Mouse (Mus musculus) liver, embryonic 11.5 days (tissue): Measurements from ENCODE around the gene Ptbp1. TPM values are rescaled to one million over a fixed set of nuclear protein-coding genes. Genes with fewer than 3 reads are reported as not detected.

ENCODE experiments used
- ATAC-seq: fragments of 200-750 bp; cut with Nextera tagmentation; replicated peaks from 2 replicates; pipeline ENCODE4 v1.8.0; 2017; ENCODE audit warnings: moderate number of reproducible peaks, mild to moderate bottlenecking, moderate TSS enrichment, moderate library complexity; ENCODE audit not compliant: low FRiP score
- DNase-seq: peaks from one replicate; pipeline ENCODE4 v3.0.0-alpha.2; 2017; ENCODE audit warnings: low spot score
- H3K27ac ChIP-seq: fragments of 300-500 bp; sonication (generic); 2 replicates; pipeline ENCODE4 v1.5.1; 2014; ENCODE audit warnings: mild to moderate bottlenecking, low read depth, low read length, control low read depth
- H3K27me3 ChIP-seq: fragments of 300-500 bp; sonication (generic); replicated peaks from 2 replicates; pipeline ENCODE4 v1.6.1; 2014; ENCODE audit warnings: low read length, mixed read lengths; ENCODE audit not compliant: control insufficient read depth, insufficient read depth
- H3K36me3 ChIP-seq: fragments of 300-500 bp; sonication (generic); 2 replicates; pipeline ENCODE4 v1.6.1; 2014; ENCODE audit warnings: mild to moderate bottlenecking, low read length, moderate library complexity, mixed read lengths; ENCODE audit not compliant: control insufficient read depth, insufficient read depth
- H3K4me1 ChIP-seq: fragments of 300-500 bp; sonication (generic); replicated peaks from 2 replicates; pipeline ENCODE4 v1.6.1; 2014; ENCODE audit warnings: low read length, mixed read lengths; ENCODE audit not compliant: control insufficient read depth, insufficient read depth
- H3K4me2 ChIP-seq: fragments of 300-500 bp; sonication (generic); 2 replicates; pipeline ENCODE4 v1.6.1; 2014; ENCODE audit warnings: mild to moderate bottlenecking, control low read depth, moderate library complexity
- H3K4me3 ChIP-seq: fragments of 300-500 bp; sonication (generic); 2 replicates; pipeline ENCODE4 v1.5.1; 2014; ENCODE audit warnings: low read depth, low read length, control low read depth
- H3K9ac ChIP-seq: fragments of 300-500 bp; sonication (generic); 2 replicates; pipeline ENCODE4 v1.6.1; 2014; ENCODE audit warnings: low read depth, low read length, control low read depth
- H3K9me3 ChIP-seq: fragments of 300-500 bp; sonication (generic); 2 replicates; pipeline ENCODE4 v1.6.1; 2016; ENCODE audit warnings: low read length, inconsistent platforms, mixed read lengths; ENCODE audit not compliant: control insufficient read depth
- WGBS: fragments of 180-500 bp; shearing (Covaris S2); extraction: QIAGEN DNeasy Blood & Tissue Kit; methylation state at CpG from one replicate; pipeline ENCODE4 v1.1.7; 2014; 5-methylcytosine and 5-hydroxymethylcytosine counted together
- microRNA-seq: library from miRNA; unstranded; fragments of <30 nt; microRNA quantifications from one replicate; pipeline ENCODE4, GENCODE M21; 2017; ENCODE audit warnings: borderline number of aligned reads
- polyA plus RNA-seq: library from polyadenylated mRNA; unstranded; fragments of >200 nt; fragmentation: Nextera tagmentation; extraction: Ambion mirVana; gene quantifications from 2 replicates; pipeline ENCODE4 v1.2.1, GENCODE M21; 2014

Gene Ptbp1
- polyA plus RNA-seq, 1 experiment from 2014 or later: 329 TPM

GRCm38 (mm10) chr10:79907415-79907814, 53.2 kb downstream of the Ptbp1 start:
- Histone ChIP-seq H3K27ac (no peak overlapping the region), H3K4me1 (peaks cover 8% of the 10 kb centered on the region), H3K36me3 (peaks cover 28% of the 10 kb centered on the region), H3K9ac (0 out of 2 replicates have a peak overlapping the region, but pooled peaks have one; percentile 22), H3K27me3 (no peaks in the 10 kb centered on the region), H3K4me2 (peak overlapping the region; percentile 68; the same call in 1 of the 2 replicates), H3K4me3 (no peak overlapping the region), H3K9me3 (no peaks in the 10 kb centered on the region)
- no peak for ATAC-seq
- 88% methylated on average over 10 of the region's 10 CpGs for WGBS
- no peak for DNase-seq

DNA sequence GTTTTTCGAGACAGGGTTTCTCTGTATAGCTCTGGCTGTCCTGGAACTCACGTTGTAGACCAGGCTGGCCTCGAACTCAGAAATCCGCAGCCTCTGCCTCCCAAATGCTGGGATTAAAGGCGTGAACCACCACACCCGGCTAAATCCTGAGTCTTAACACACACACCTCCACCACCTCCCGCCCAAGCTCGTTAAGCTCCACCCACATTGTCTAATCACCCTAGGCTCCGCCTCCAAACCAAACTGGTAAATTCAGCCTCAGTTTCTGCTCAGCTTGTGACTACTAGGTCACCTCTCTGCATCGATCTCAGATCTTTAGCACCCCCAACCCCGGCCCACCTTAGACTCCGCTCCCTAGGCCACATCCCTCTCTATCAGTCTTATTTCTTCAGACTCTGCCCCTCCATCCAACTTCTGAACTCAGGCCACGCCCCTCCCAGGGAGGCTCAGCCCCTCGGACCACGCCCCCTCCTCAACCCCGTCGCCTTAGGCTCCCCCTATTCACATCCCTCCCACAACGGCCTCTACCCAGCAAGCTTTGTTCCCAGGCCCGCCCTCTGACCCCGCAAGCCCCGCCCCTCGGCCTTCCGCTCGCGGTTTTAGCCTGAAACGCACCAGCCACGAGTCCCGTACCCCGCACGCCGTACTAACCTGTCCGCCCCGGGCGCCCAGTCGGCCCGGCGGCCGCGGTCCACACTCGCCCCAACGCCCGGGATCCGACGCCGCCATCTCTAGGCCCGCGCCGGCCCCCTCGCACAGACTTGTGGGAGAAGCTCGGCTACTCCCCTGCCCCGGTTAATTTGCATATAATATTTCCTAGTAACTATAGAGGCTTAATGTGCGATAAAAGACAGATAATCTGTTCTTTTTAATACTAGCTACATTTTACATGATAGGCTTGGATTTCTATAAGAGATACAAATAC, 54.2 kb downstream of the Ptbp1 start, which contains the start of gene Med16:
Med16 (minus strand) TSS at position 757 of the 925 bp plus-strand sequence.
- DNase-seq (peak; percentile 97), ATAC-seq (peak; percentile 94)
- Histone ChIP-seq H3K9ac (peak within 1 kb of the TSS; percentile 91), H3K4me2 (peak within 1 kb of the TSS; percentile 68), H3K4me3 (peak within 1 kb of the TSS; percentile 73), H3K27me3 (no peaks in the 10 kb centered on the region), H3K9me3 (no peaks in the 10 kb centered on the region), H3K27ac (peak within 1 kb of the TSS; percentile 97), H3K36me3 (peaks cover 24% of the 10 kb centered on the region), H3K4me1 (peaks cover 9% of the 10 kb centered on the region)
- WGBS: 2% methylated on average over 52 of the region's 52 CpGs

DNA sequence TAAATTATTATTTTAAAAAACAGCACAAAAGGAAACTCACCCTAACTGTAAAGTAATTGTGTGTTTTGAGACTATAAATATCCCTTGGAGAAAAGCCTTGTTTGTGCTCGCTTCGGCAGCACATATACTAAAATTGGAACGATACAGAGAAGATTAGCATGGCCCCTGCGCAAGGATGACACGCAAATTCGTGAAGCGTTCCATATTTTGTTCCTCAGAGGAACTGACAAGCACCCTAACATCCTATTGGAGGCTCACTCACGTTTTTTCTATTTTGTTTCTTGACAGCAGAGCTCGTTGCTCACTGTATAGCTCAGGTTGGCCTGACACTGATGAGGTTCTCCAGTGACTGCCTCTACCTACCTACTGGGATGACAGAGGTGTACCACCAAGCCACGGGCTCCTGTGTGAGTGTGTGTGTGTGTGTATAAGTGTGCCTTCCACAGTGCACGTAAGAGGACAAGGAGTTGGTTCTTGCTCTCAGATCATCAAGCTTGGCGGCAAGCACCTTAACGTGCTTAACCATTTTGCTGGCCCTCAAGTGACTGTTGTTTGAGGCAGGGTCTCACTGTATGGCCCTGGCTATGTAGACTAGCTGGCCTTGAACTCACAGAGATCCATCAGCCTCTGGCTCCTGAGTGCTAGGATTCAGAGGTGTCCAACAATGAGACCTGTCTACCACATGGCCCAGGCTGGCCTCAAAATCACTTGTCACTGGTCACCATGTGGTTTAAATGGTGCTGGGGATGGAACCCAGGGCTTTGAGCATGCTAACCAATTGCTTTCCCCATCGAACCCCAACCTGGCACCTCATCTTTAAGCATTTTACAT, 55.1 kb downstream of the Ptbp1 start:
- H3K4me1 ChIP-seq: peaks cover 17% of the 10 kb centered on the region
- H3K36me3 ChIP-seq: peaks cover 24% of the 10 kb centered on the region
- ATAC-seq (peak; percentile 62), DNase-seq (peak; percentile 68)
- peak overlapping the region; percentile 73; the same call in 1 of the 2 replicates for H3K4me3 ChIP-seq
- 25% methylated on average over 14 of the region's 14 CpGs for WGBS
- H3K27ac ChIP-seq: peak overlapping the region; percentile 56
- H3K9ac ChIP-seq: peak overlapping the region; percentile 4; the same call in 1 of the 2 replicates
- H3K4me2 ChIP-seq: peak overlapping the region; percentile 33
- H3K27me3 ChIP-seq: no peaks in the 10 kb centered on the region
- no peaks in the 10 kb centered on the region for H3K9me3 ChIP-seq

DNA sequence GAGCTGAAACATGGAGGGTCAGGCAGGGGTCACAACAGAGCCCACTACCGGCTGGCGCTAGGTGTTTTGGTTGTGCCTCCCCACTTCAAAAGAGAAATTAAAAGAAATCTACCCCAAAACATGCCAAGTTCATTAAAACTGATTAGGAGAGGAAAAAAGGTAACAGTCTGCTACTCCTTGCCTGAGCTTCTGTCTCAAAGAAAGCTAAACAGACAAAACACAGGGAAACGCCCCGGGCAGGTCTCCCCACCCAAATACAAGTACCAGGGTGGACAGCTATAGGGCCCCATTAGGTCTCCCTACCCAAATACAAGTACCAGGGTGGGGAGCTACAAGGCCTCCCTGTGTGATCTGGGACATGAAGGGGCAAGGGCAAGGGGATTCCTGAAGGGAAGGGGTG, 56.3 kb downstream of the Ptbp1 start, which contains the start of gene Gm26602:
Gm26602 (plus strand) TSS at position 301 of the 400 bp plus-strand sequence.
- no peak within 1 kb of the TSS for H3K4me3 ChIP-seq
- no peaks in the 10 kb centered on the region for H3K9me3 ChIP-seq
- ATAC-seq: no peak
- no peak within 1 kb of the TSS for H3K4me2 ChIP-seq
- H3K9ac ChIP-seq: no peak within 1 kb of the TSS
- 95% methylated on average over 4 of the region's 4 CpGs for WGBS
- no peaks in the 10 kb centered on the region for H3K27me3 ChIP-seq
- DNase-seq: no peak
- H3K4me1 ChIP-seq: peaks cover 30% of the 10 kb centered on the region
- peaks cover 14% of the 10 kb centered on the region for H3K36me3 ChIP-seq
- peak within 1 kb of the TSS; percentile 56 for H3K27ac ChIP-seq

- H3K4me2 ChIP-seq: no peak overlapping the region
- no peak overlapping the region for H3K4me3 ChIP-seq
- H3K36me3 ChIP-seq: peaks cover 3% of the 10 kb centered on the region; the same call in 1 of the 2 replicates
- peaks cover 43% of the 10 kb centered on the region for H3K4me1 ChIP-seq
- H3K27me3 ChIP-seq: peaks cover 1% of the 10 kb centered on the region
- no peak overlapping the region for H3K27ac ChIP-seq
- H3K9ac ChIP-seq: no peak overlapping the region
- ATAC-seq: no peak
- DNase-seq: no peak
- H3K9me3 ChIP-seq: no peaks in the 10 kb centered on the region
- WGBS: 67% methylated on average over 20 of the region's 20 CpGs
Observed at GRCm38 (mm10) chr10:79912412-79912811, 58.2 kb downstream of the Ptbp1 start.

Small RNA genes lying within 50 kb of the gene (microRNA-seq; reads per million reads assigned to microRNA genes)
- gene Mir6910: not detected

Other genes starting within 250 kb of the Ptbp1 start
- not detected in 2 replicates for gene C2cd4c, start 240.4 kb upstream of the Ptbp1 start, polyA plus RNA-seq
- 2.0 and 2.1 TPM in 2 replicates for gene Shc2, start 216.5 kb upstream of the Ptbp1 start, polyA plus RNA-seq
- not detected in 2 replicates for gene Odf3l2, start 208.7 kb upstream of the Ptbp1 start, polyA plus RNA-seq
- gene Madcam1, start 189.9 kb upstream of the Ptbp1 start, polyA plus RNA-seq: 1.1 and 1.4 TPM in 2 replicates
- gene Tpgs1, start 185.1 kb upstream of the Ptbp1 start, polyA plus RNA-seq: 48.5 and 50.5 TPM in 2 replicates
- 213 and 236 TPM in 2 replicates for gene Cdc34, start 172.2 kb upstream of the Ptbp1 start, polyA plus RNA-seq
- gene Gzmm, start 165.4 kb upstream of the Ptbp1 start, polyA plus RNA-seq: 0.16 and 0.45 TPM in 2 replicates
- gene Bsg, start 149.9 kb upstream of the Ptbp1 start, polyA plus RNA-seq: 992 and 1,001 TPM in 2 replicates
- gene Hcn2, start 137.8 kb upstream of the Ptbp1 start, polyA plus RNA-seq: not detected in 2 replicates
- gene Polrmt, start 107.8 kb upstream of the Ptbp1 start, polyA plus RNA-seq: 36.5 and 41.5 TPM in 2 replicates
- 0.23 TPM in 1 of 2 replicates, not detected in the other for gene Fgf22, start 99.4 kb upstream of the Ptbp1 start, polyA plus RNA-seq
- 105 and 119 TPM in 2 replicates for gene Rnf126, start 87.5 kb upstream of the Ptbp1 start, polyA plus RNA-seq
- gene Fstl3, start 77.2 kb upstream of the Ptbp1 start, polyA plus RNA-seq: 1.8 and 2.6 TPM in 2 replicates
- 1.5 and 1.7 TPM in 2 replicates for gene Prss57, start 63.5 kb upstream of the Ptbp1 start, polyA plus RNA-seq
- 27.6 and 28.6 TPM in 2 replicates for gene Palm, start 60.9 kb upstream of the Ptbp1 start, polyA plus RNA-seq
- gene Misp, start 33.4 kb upstream of the Ptbp1 start, polyA plus RNA-seq: 0.69 and 1.5 TPM in 2 replicates
- gene Prtn3, start 20.0 kb downstream of the Ptbp1 start, polyA plus RNA-seq: 50.9 and 52.4 TPM in 2 replicates
- gene Plppr3, start 20.2 kb downstream of the Ptbp1 start, polyA plus RNA-seq: 17.6 and 20.9 TPM in 2 replicates
- gene Elane, start 31.8 kb downstream of the Ptbp1 start, polyA plus RNA-seq: 11.1 and 11.8 TPM in 2 replicates
- gene Cfd, start 36.4 kb downstream of the Ptbp1 start, polyA plus RNA-seq: not detected in 2 replicates
- gene Med16, start 54.5 kb downstream of the Ptbp1 start, polyA plus RNA-seq: 32.6 and 37.4 TPM in 2 replicates
- 7.4 TPM in 1 of 2 replicates, not detected in the other for gene Gm26602, start 56.4 kb downstream of the Ptbp1 start, polyA plus RNA-seq
- gene Kiss1r, start 62.5 kb downstream of the Ptbp1 start, polyA plus RNA-seq: 0.66 and 0.75 TPM in 2 replicates
- gene R3hdm4, start 66.8 kb downstream of the Ptbp1 start, polyA plus RNA-seq: 99.4 and 104 TPM in 2 replicates
- 10.8 and 12.4 TPM in 2 replicates for gene Arid3a, start 72.6 kb downstream of the Ptbp1 start, polyA plus RNA-seq
- gene Wdr18, start 105.7 kb downstream of the Ptbp1 start, polyA plus RNA-seq: 164 and 171 TPM in 2 replicates
- gene Grin3b, start 116.3 kb downstream of the Ptbp1 start, polyA plus RNA-seq: 0.10 and 0.14 TPM in 2 replicates
- gene Tmem259, start 129.9 kb downstream of the Ptbp1 start, polyA plus RNA-seq: 14.9 and 20.2 TPM in 2 replicates
- 115 and 124 TPM in 2 replicates for gene Cnn2, start 134.2 kb downstream of the Ptbp1 start, polyA plus RNA-seq
- gene Abca7, start 142.1 kb downstream of the Ptbp1 start, polyA plus RNA-seq: 7.7 and 8.6 TPM in 2 replicates
- gene Arhgap45, start 162.2 kb downstream of the Ptbp1 start, polyA plus RNA-seq: 29.0 and 29.4 TPM in 2 replicates
- gene Polr2e, start 185.4 kb downstream of the Ptbp1 start, polyA plus RNA-seq: 239 and 256 TPM in 2 replicates
- 761 and 762 TPM in 2 replicates for gene Gpx4, start 192.7 kb downstream of the Ptbp1 start, polyA plus RNA-seq